Mouse (Mus musculus) heart, postnatal 0 days (tissue): Measurements from ENCODE around the gene Fam57a. TPM values are rescaled to one million over a fixed set of nuclear protein-coding genes. Genes with fewer than 3 reads are reported as not detected.

ENCODE experiments used
- ATAC-seq: fragments of 200-750 bp; cut with Nextera tagmentation; 2 replicates; pipeline ENCODE4 v1.8.0; 2017; ENCODE audit warnings: low read depth, moderate number of reproducible peaks, moderate library complexity; ENCODE audit not compliant: insufficient read depth
- DNase-seq: peaks from one replicate; pipeline ENCODE4 v3.0.0-alpha.2; 2016; ENCODE audit warnings: low spot score
- H3K27ac ChIP-seq: fragments of 300-500 bp; sonication (generic); 2 replicates; pipeline ENCODE4 v1.5.1; 2014; ENCODE audit warnings: low read depth, mild to moderate bottlenecking
- H3K27me3 ChIP-seq: fragments of 300-500 bp; sonication (generic); 2 replicates; pipeline ENCODE4 v1.6.1; 2014; ENCODE audit warnings: low read length, mixed read lengths; ENCODE audit not compliant: control insufficient read depth, insufficient read depth
- H3K36me3 ChIP-seq: fragments of 300-500 bp; sonication (generic); replicated peaks from 2 replicates; pipeline ENCODE4 v1.6.1; 2014; ENCODE audit warnings: low read length, mixed read lengths; ENCODE audit not compliant: control insufficient read depth, insufficient read depth
- H3K4me1 ChIP-seq: fragments of 300-500 bp; sonication (generic); 2 replicates; pipeline ENCODE4 v1.6.1; 2014; ENCODE audit warnings: antibody characterized with exemption; ENCODE audit not compliant: control insufficient read depth, insufficient read depth
- H3K4me2 ChIP-seq: fragments of 300-500 bp; sonication (generic); 2 replicates; pipeline ENCODE4 v1.6.1; 2014; ENCODE audit warnings: low read depth, mild to moderate bottlenecking, low read length, moderate library complexity
- H3K4me3 ChIP-seq: fragments of 300-500 bp; sonication (generic); 2 replicates; pipeline ENCODE4 v1.5.1; 2014; ENCODE audit warnings: low read depth, low read length
- H3K9ac ChIP-seq: fragments of 300-500 bp; sonication (generic); replicated peaks from 2 replicates; pipeline ENCODE4 v1.6.1; 2014; ENCODE audit warnings: low read depth, low read length, mixed read lengths
- H3K9me3 ChIP-seq: fragments of 300-500 bp; sonication (generic); replicated peaks from 2 replicates; pipeline ENCODE4 v1.6.1; 2016; ENCODE audit warnings: low read length; ENCODE audit not compliant: control insufficient read depth
- CTCF ChIP-seq: IDR thresholded peaks from 2 replicates; pipeline ENCODE4 v1.5.1; 2016; ENCODE audit warnings: antibody characterized with exemption, control low read depth, low read depth
- EP300 ChIP-seq: IDR thresholded peaks from 2 replicates; pipeline ENCODE4 v1.6.1; 2016; ENCODE audit warnings: antibody characterized with exemption, low read depth
- WGBS: fragments of 180-500 bp; shearing (Covaris S2); extraction: QIAGEN DNeasy Blood & Tissue Kit; methylation state at CpG from one replicate; pipeline ENCODE4 v1.1.7; 2014; 5-methylcytosine and 5-hydroxymethylcytosine counted together
- polyA plus RNA-seq: library from polyadenylated mRNA; unstranded; fragments of >200 nt; fragmentation: Nextera tagmentation; extraction: Ambion mirVana; gene quantifications from 2 replicates; pipeline ENCODE4 v1.2.1, GENCODE M21; 2015
- total RNA-seq: library from RNA; depleted of rRNA; stranded (reverse); fragments of >200 nt; gene quantifications from 2 replicates; pipeline ENCODE4 v1.2.3, GENCODE M21; 2014; ENCODE audit warnings: low replicate concordance

The Fam57a gene
- total and polyA plus RNA-seq, 2 experiments from 2014 or later: 10.5 to 14.8 TPM

GRCm38 (mm10) chr11:76145169-76145568 lies 34.3 kb upstream of the Fam57a start:
- H3K4me1 ChIP-seq: peaks cover 15% of the 10 kb centered on the region
- no peak for ATAC-seq
- 95% methylated on average over 1 of the region's 1 CpGs for WGBS
- H3K4me3 ChIP-seq: no peak overlapping the region
- no peaks in the 10 kb centered on the region for H3K27me3 ChIP-seq
- H3K36me3 ChIP-seq: no peaks in the 10 kb centered on the region
- no peak overlapping the region for H3K9ac ChIP-seq
- DNase-seq: no peak
- TF ChIP-seq CTCF (no peak), EP300 (no peak)
- no peak overlapping the region for H3K27ac ChIP-seq
- H3K9me3 ChIP-seq: no peaks in the 10 kb centered on the region
- no peak overlapping the region for H3K4me2 ChIP-seq

- Histone ChIP-seq H3K4me2 (no peak overlapping the region), H3K4me3 (no peak overlapping the region), H3K9ac (no peak overlapping the region), H3K36me3 (no peaks in the 10 kb centered on the region), H3K27ac (no peak overlapping the region), H3K27me3 (no peaks in the 10 kb centered on the region), H3K9me3 (no peaks in the 10 kb centered on the region), H3K4me1 (peaks cover 15% of the 10 kb centered on the region)
- DNase-seq: no peak
- 80% methylated on average over 8 of the region's 8 CpGs for WGBS
- no peak for ATAC-seq
- TF ChIP-seq EP300 (no peak), CTCF (no peak)
Observed at GRCm38 (mm10) chr11:76146187-76147010, 33.1 kb upstream of the Fam57a start.

- Histone ChIP-seq H3K27ac (peak overlapping the region; percentile 12; the same call in 1 of the 2 replicates), H3K36me3 (no peaks in the 10 kb centered on the region), H3K4me2 (no peak overlapping the region), H3K4me1 (peaks cover 15% of the 10 kb centered on the region), H3K4me3 (no peak overlapping the region), H3K9ac (no peak overlapping the region), H3K27me3 (no peaks in the 10 kb centered on the region), H3K9me3 (no peaks in the 10 kb centered on the region)
- ATAC-seq (peak; percentile 76; the same call in 1 of the 2 replicates), DNase-seq (peak; percentile 83)
- 51% methylated on average over 8 of the region's 8 CpGs for WGBS
- TF ChIP-seq EP300 (no peak), CTCF (no peak)
Observed at GRCm38 (mm10) chr11:76148055-76149008, 31.1 kb upstream of the Fam57a start.

- Histone ChIP-seq H3K9ac (no peak overlapping the region), H3K4me1 (peaks cover 15% of the 10 kb centered on the region), H3K4me2 (no peak overlapping the region), H3K27ac (peak overlapping the region; percentile 11; the same call in 1 of the 2 replicates), H3K9me3 (no peaks in the 10 kb centered on the region), H3K36me3 (peaks cover 21% of the 10 kb centered on the region), H3K4me3 (no peak overlapping the region), H3K27me3 (no peaks in the 10 kb centered on the region)
- TF ChIP-seq CTCF: no peak
- TF ChIP-seq EP300: no peak
- ATAC-seq: no peak
- WGBS: 41% methylated on average over 4 of the region's 4 CpGs
- no peak for DNase-seq
Observed at GRCm38 (mm10) chr11:76150980-76151379, 28.5 kb upstream of the Fam57a start.

GRCm38 (mm10) chr11:76153236-76153951 lies 26.1 kb upstream of the Fam57a start:
- Histone ChIP-seq H3K36me3 (peaks cover 24% of the 10 kb centered on the region), H3K4me3 (no peak overlapping the region), H3K9ac (no peak overlapping the region), H3K9me3 (no peaks in the 10 kb centered on the region), H3K27me3 (no peaks in the 10 kb centered on the region), H3K4me1 (peaks cover 5% of the 10 kb centered on the region), H3K4me2 (no peak overlapping the region), H3K27ac (no peak overlapping the region)
- 77% methylated on average over 5 of the region's 5 CpGs for WGBS
- DNase-seq (no peak), ATAC-seq (no peak)
- TF ChIP-seq CTCF (no peak), EP300 (no peak)
